Mouse (Mus musculus): ENCODE results near the gene Btbd9. TPM values are rescaled to one million over a fixed set of nuclear protein-coding genes. Genes with fewer than 3 reads are reported as not detected.

Btbd9 gene
- polyA plus RNA-seq, 1 experiment from 2014 or later = 164 TPM

DNA sequence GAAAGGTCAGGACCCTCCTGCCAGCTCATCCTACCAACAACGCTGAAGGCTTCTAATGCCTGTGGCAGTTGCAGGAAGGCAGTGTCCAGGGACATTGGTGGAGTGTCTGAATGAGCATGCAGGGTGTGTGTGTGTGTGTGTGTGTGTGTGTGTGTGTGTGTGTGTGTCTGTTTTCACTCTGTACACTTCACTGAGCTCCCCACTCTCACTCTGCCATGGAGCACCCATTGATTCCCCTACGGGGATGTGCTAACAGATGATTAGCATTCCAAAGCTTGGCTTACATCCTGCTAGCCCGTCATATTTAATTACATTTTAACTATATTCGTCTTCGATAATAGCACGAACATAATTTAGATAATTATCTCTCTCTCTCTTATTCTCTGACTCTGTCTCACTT is 339.7 kb downstream of the Btbd9 start:
- Histone ChIP-seq H3K4me2 (ENCODE audit: low read length) (no peak overlapping the region), H3K27me3 (ENCODE audit: control insufficient read depth, insufficient read depth, low read depth, low read length) (no peaks in the 10 kb centered on the region), H3K4me1 (ENCODE audit: control insufficient read depth, insufficient read depth, low read length) (peaks cover 21% of the 10 kb centered on the region), H3K9me3 (replicated peaks; ENCODE audit: control insufficient read depth, low read length, poor library complexity, severe bottlenecking) (no peaks in the 10 kb centered on the region), H3K9ac (ENCODE audit: low read depth, low read length) (no peak overlapping the region), H3K36me3 (ENCODE audit: control insufficient read depth, insufficient read depth, low read length) (no peaks in the 10 kb centered on the region), H3K27ac (ENCODE audit: low read length) (peak overlapping the region; percentile 56), H3K4me3 (ENCODE audit: low read depth, low read length) (no peak overlapping the region)
- peak; percentile 57 for ATAC-seq
- 37% methylated on average over 6 of the region's 6 CpGs for WGBS

DNA sequence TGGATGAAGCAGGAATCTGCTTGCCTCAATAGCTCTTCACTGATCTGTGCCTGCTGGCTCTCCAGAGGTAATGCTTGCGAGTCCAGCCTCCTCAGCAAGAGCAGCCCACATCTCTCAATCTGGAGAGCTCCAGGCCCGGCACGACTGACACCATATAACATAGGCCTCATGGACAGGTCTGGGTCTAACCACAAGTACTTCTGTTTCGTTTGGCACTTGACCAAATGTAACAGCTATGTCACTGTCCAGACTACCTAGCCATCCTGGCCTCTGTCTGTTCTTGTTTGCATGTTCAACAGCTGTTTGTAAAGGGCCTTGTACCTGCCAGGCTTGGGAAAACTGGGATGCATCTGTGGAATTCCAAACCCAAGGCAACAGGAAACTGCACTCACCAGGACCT is 340.9 kb downstream of the Btbd9 start:
- Histone ChIP-seq H3K27me3 (ENCODE audit: control insufficient read depth, insufficient read depth, low read depth, low read length) (no peaks in the 10 kb centered on the region), H3K4me2 (ENCODE audit: low read length) (no peak overlapping the region), H3K9me3 (replicated peaks; ENCODE audit: control insufficient read depth, low read length, poor library complexity, severe bottlenecking) (no peaks in the 10 kb centered on the region), H3K4me1 (ENCODE audit: control insufficient read depth, insufficient read depth, low read length) (peaks cover 17% of the 10 kb centered on the region), H3K27ac (ENCODE audit: low read length) (no peak overlapping the region), H3K9ac (ENCODE audit: low read depth, low read length) (no peak overlapping the region), H3K4me3 (ENCODE audit: low read depth, low read length) (no peak overlapping the region), H3K36me3 (ENCODE audit: control insufficient read depth, insufficient read depth, low read length) (no peaks in the 10 kb centered on the region)
- no peak for ATAC-seq
- WGBS = 79% methylated on average over 4 of the region's 4 CpGs

DNA sequence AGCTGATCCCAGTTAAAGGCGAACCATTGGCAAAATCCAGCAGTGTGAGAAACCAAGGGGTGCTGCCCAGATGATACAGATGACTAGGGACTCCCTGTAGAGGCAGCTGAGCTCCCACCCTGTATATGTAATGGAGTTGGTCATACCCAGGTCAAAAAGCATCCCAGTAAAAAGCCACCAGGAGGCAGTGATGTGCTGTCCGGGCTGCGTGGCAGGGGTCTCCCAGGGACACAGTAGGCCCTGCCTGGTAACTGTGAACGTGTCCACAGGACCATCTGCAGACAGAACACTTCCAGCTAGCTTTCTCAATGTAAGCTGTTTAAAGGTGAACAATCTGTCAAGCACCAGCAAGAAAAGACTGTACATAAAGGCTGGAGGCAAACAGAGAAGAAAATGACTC is 343.6 kb downstream of the Btbd9 start:
- Histone ChIP-seq H3K9me3 (replicated peaks; ENCODE audit: control insufficient read depth, low read length, poor library complexity, severe bottlenecking) (no peaks in the 10 kb centered on the region), H3K4me3 (ENCODE audit: low read depth, low read length) (no peak overlapping the region), H3K4me2 (ENCODE audit: low read length) (no peak overlapping the region), H3K27me3 (ENCODE audit: control insufficient read depth, insufficient read depth, low read depth, low read length) (no peaks in the 10 kb centered on the region), H3K4me1 (ENCODE audit: control insufficient read depth, insufficient read depth, low read length) (peaks cover 22% of the 10 kb centered on the region), H3K27ac (ENCODE audit: low read length) (no peak overlapping the region), H3K36me3 (ENCODE audit: control insufficient read depth, insufficient read depth, low read length) (no peaks in the 10 kb centered on the region), H3K9ac (ENCODE audit: low read depth, low read length) (no peak overlapping the region)
- no peak for ATAC-seq
- 32% methylated on average over 4 of the region's 4 CpGs for WGBS

DNA sequence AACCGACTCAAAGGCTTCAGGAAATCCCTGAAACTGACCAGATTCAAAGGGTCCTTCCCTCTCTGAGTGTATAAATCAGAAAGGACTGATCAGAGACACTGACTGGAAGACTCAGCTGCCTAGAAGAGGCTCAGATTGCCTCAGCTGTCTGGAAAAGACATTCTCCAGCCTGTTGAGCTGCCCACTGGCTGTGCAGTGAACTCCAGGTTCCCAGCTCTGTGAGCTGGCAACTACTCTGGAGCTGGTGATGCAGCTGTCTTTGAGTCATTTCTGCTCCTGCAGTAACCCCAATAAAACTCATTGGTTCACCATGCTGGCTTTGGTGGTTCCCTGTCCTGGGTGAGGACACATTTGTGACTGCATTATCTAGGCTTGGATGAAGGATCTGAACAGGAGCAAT is 344.8 kb downstream of the Btbd9 start:
- no peak for ATAC-seq
- Histone ChIP-seq H3K27me3 (ENCODE audit: control insufficient read depth, insufficient read depth, low read depth, low read length) (no peaks in the 10 kb centered on the region), H3K36me3 (ENCODE audit: control insufficient read depth, insufficient read depth, low read length) (no peaks in the 10 kb centered on the region), H3K9me3 (replicated peaks; ENCODE audit: control insufficient read depth, low read length, poor library complexity, severe bottlenecking) (no peaks in the 10 kb centered on the region), H3K4me2 (ENCODE audit: low read length) (no peak overlapping the region), H3K4me3 (ENCODE audit: low read depth, low read length) (no peak overlapping the region), H3K4me1 (ENCODE audit: control insufficient read depth, insufficient read depth, low read length) (peaks cover 17% of the 10 kb centered on the region), H3K27ac (ENCODE audit: low read length) (no peak overlapping the region), H3K9ac (ENCODE audit: low read depth, low read length) (no peak overlapping the region)
- 91% methylated on average over 1 of the region's 1 CpGs for WGBS

DNA sequence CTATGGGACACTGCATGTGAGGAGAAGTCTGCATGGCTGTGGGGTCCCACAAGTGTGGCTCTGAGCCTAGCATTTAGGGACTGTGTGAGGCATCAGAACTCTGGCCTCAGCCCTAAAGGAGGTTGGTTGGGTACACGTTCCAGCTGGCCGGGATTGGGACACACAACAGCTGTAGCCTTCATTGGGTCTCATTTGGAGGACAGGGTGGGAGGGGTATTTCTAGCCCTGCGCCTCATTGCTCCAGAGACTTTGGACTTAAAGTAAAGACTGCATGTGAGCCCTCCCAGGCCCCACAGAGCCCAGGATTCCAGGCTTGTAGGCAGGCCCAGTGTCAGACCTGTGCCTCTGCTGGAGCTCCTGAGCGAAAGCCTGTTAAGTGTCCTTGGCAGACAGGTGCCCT is 345.9 kb downstream of the Btbd9 start:
- ATAC-seq = no peak
- Histone ChIP-seq H3K9ac (ENCODE audit: low read depth, low read length) (0 out of 2 replicates have a peak overlapping the region, but pooled peaks have one; percentile 20), H3K4me3 (ENCODE audit: low read depth, low read length) (no peak overlapping the region), H3K27me3 (ENCODE audit: control insufficient read depth, insufficient read depth, low read depth, low read length) (no peaks in the 10 kb centered on the region), H3K4me1 (ENCODE audit: control insufficient read depth, insufficient read depth, low read length) (peaks cover 20% of the 10 kb centered on the region), H3K27ac (ENCODE audit: low read length) (no peak overlapping the region), H3K36me3 (ENCODE audit: control insufficient read depth, insufficient read depth, low read length) (no peaks in the 10 kb centered on the region), H3K4me2 (ENCODE audit: low read length) (no peak overlapping the region), H3K9me3 (replicated peaks; ENCODE audit: control insufficient read depth, low read length, poor library complexity, severe bottlenecking) (no peaks in the 10 kb centered on the region)
- 93% methylated on average over 4 of the region's 4 CpGs for WGBS

DNA sequence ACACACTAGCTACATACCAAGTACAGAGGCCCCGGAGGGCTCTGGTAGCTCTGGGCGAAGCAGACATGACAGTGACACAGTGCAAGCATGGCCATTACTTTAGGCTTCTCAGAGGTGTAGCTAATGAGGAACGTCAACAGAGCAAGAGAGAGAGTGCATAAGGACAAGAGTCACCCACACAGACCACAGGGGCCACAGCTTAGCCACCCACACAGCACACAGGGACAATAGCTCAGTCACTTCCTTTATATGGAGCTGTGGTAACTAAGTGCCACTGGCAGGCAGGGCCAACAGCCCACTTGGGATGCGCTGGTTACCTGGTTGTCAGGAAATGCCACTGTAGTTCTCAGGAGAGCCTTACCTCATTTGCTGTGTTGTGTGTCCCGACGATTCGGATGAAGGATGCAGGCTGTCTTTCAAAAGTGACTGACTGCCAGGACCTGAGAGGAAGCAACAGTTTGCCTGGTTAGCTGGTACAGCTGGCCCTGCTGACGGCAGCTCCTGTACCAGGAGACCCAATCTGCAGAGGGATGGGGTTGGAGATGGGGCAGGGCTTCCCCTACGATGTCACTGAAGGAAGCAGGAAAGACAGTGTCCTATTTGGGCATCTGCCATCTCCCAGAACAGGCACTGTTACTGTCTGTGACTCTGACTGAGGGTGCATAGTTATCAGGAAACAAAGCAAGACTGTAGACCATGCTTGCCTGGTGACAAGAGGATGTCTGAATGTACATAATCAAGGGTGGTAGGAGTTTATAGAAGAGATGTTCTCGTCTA is 347.7 kb downstream of the Btbd9 start:
- Histone ChIP-seq H3K27me3 (ENCODE audit: control insufficient read depth, insufficient read depth, low read depth, low read length) (no peaks in the 10 kb centered on the region), H3K9me3 (replicated peaks; ENCODE audit: control insufficient read depth, low read length, poor library complexity, severe bottlenecking) (no peaks in the 10 kb centered on the region), H3K4me2 (ENCODE audit: low read length) (no peak overlapping the region), H3K4me3 (ENCODE audit: low read depth, low read length) (no peak overlapping the region), H3K27ac (ENCODE audit: low read length) (no peak overlapping the region), H3K36me3 (ENCODE audit: control insufficient read depth, insufficient read depth, low read length) (no peaks in the 10 kb centered on the region), H3K4me1 (ENCODE audit: control insufficient read depth, insufficient read depth, low read length) (peaks cover 30% of the 10 kb centered on the region), H3K9ac (ENCODE audit: low read depth, low read length) (no peak overlapping the region)
- WGBS = 89% methylated on average over 10 of the region's 10 CpGs
- no peak for ATAC-seq

- 17% methylated on average over 5 of the region's 5 CpGs for WGBS
- no peak overlapping the region for H3K4me3 ChIP-seq (ENCODE audit: low read depth, low read length)
- no peak overlapping the region for H3K9ac ChIP-seq (ENCODE audit: low read depth, low read length)
- no peak overlapping the region for H3K4me2 ChIP-seq (ENCODE audit: low read length)
- no peaks in the 10 kb centered on the region for H3K9me3 ChIP-seq (replicated peaks; ENCODE audit: control insufficient read depth, low read length, poor library complexity, severe bottlenecking)
- peak; percentile 33 for ATAC-seq
- H3K36me3 ChIP-seq (ENCODE audit: control insufficient read depth, insufficient read depth, low read length) = no peaks in the 10 kb centered on the region
- H3K27me3 ChIP-seq (ENCODE audit: control insufficient read depth, insufficient read depth, low read depth, low read length) = no peaks in the 10 kb centered on the region
- H3K4me1 ChIP-seq (ENCODE audit: control insufficient read depth, insufficient read depth, low read length) = peaks cover 31% of the 10 kb centered on the region
- peak overlapping the region; percentile 63 for H3K27ac ChIP-seq (ENCODE audit: low read length)
Observed at GRCm38 (mm10) chr17:30225030-30225740, 351.1 kb downstream of the Btbd9 start.

DNA sequence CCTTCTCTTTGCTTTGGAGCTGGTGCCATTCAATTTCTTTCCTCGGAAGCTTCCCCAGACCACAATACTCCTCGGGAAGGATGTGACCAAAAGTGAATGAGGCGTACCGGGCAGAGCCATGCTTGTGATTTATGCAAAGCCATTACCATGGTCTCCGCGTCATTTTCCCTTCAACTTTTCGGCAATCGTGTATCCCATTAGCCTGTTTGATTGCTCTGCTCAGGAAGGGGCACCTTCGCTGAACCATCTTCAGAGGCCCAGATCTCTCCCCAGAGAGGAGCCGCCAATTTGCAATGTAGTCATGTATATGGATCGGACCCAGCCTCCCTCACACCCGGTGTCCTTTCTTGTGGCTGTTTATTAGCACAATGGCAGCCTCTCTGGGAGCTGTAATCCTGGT is 353.5 kb downstream of the Btbd9 start:
- H3K9ac ChIP-seq (ENCODE audit: low read depth, low read length) = no peak overlapping the region
- WGBS = 27% methylated on average over 12 of the region's 12 CpGs
- H3K4me3 ChIP-seq (ENCODE audit: low read depth, low read length) = no peak overlapping the region
- peaks cover 6% of the 10 kb centered on the region for H3K36me3 ChIP-seq (ENCODE audit: control insufficient read depth, insufficient read depth, low read length)
- no peaks in the 10 kb centered on the region for H3K9me3 ChIP-seq (replicated peaks; ENCODE audit: control insufficient read depth, low read length, poor library complexity, severe bottlenecking)
- peak overlapping the region; percentile 5; the same call in 1 of the 2 replicates for H3K27ac ChIP-seq (ENCODE audit: low read length)
- peak; percentile 46; the same call in 1 of the 2 replicates for ATAC-seq
- H3K4me1 ChIP-seq (ENCODE audit: control insufficient read depth, insufficient read depth, low read length) = peaks cover 27% of the 10 kb centered on the region
- H3K27me3 ChIP-seq (ENCODE audit: control insufficient read depth, insufficient read depth, low read depth, low read length) = no peaks in the 10 kb centered on the region
- H3K4me2 ChIP-seq (ENCODE audit: low read length) = no peak overlapping the region

GRCm38 (mm10) chr17:30222361-30222760 is 353.9 kb downstream of the Btbd9 start:
- Histone ChIP-seq H3K9ac (ENCODE audit: low read depth, low read length) (no peak overlapping the region), H3K9me3 (replicated peaks; ENCODE audit: control insufficient read depth, low read length, poor library complexity, severe bottlenecking) (no peaks in the 10 kb centered on the region), H3K4me2 (ENCODE audit: low read length) (no peak overlapping the region), H3K4me1 (ENCODE audit: control insufficient read depth, insufficient read depth, low read length) (peaks cover 27% of the 10 kb centered on the region), H3K36me3 (ENCODE audit: control insufficient read depth, insufficient read depth, low read length) (peaks cover 6% of the 10 kb centered on the region), H3K27ac (ENCODE audit: low read length) (peak overlapping the region; percentile 5; the same call in 1 of the 2 replicates), H3K4me3 (ENCODE audit: low read depth, low read length) (no peak overlapping the region), H3K27me3 (ENCODE audit: control insufficient read depth, insufficient read depth, low read depth, low read length) (no peaks in the 10 kb centered on the region)
- ATAC-seq = no peak
- 64% methylated on average over 11 of the region's 11 CpGs for WGBS
